Mouse (Mus musculus) cerebellum, postnatal 10 days (tissue): ENCODE measurements around the gene Rdh11.
"Not testable (repeated sequence)": the region's sequence is repeated elsewhere in the genome, so short reads cannot be mapped to it uniquely, and the experiment has no call there.

Source experiments
- DNase-seq, 2 experiments: peaks; one replicate each; pipeline ENCODE4 v3.0.0; 2021; ENCODE audit warnings: mixed read lengths in 2 of 2

Rdh11 gene

GRCm38 (mm10) chr12:79192193-79192592 lies at the start of gene Rdh11:
TSS of gene Rdh11 (minus strand) at chr12:79192293.
- no peak for DNase-seq

DNA sequence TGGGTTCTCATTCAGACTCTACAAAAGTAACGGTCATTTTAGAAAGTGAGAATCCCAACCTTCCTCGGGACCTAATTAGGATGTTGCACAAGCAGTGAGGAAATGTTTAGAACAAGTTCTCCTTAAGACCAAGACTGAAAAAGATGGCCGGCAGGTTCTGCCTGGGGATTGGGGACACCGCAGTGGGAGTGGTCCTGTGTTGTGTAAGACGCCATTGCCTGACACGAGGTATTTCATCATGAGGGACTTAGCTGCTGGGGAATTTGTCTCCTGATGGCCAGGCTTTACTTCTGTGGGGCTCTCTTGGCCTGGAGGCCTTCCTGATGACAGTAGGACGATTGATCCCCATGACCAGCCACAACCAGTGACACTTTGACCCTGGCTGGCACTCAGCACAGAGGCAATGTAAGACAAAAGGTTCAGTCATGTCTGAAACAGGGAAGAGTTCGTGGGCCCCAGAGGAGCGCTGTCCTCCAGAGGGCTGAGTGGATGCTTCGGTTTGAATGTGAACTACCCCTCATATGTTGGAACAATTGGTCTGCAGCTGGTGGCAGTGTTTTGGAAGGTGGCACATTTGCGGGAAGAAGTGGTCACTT lies 43.5 kb upstream of the Rdh11 start:
- DNase-seq: no peak

DNA sequence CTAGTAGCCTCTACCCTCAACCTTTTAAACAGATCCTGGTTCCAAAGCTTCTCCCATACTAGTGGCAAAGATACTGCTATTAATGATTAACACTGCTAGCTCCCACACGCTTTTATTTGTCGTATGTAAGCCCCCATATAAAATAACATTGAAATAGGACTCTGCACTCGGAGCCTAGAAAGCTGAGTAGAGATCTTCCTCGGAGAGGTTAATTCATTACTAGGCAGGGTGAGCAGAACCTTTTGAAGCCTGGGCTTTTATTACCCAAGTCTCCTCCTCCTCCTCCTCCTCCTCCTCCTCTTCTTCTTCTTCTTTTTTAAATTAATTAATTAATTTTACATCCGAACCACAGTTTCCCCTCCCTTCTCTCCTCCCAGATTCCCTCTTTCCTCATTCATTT lies 25.4 kb upstream of the Rdh11 start:
- no peak for DNase-seq

- no peak for DNase-seq
These were observed 19.4 kb upstream of the Rdh11 start for GRCm38 (mm10) chr12:79211447-79211846.

DNA sequence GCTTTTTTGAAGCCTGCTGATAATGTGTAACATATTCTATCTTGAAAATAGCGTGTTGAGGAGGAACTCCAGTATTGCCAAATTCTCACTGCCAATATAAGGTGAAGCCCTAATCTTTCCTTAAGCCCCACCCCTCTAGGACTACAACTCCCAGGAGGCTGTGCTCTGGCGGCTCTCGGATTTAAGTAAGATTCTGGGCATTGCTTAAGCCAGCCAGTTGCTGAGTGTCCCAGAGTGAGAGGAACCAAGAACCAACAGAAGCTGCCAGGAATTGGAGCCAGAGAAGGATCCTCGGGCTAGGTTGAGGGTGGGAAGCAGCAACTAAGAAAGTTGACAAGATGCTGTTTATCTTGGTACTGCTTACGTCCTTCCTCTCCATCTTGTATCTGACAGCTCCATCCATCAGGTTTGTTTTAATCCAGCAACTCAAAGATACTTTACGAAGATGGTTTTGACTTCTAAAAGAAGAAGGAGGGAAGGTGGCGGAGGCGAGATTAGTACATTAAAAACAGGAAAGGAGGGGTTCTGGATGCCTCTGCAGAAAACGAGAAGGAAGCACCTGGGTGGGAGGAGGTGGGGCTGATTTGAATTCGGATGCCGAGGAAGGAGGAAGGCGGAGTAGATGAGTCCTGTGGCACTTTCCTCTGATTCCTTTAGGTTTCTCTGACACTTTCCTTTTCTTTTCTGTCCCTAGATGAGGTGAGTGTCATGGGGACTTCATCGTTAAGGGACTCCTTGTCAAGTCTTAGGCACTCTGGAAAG lies 16.8 kb upstream of the Rdh11 start, which contains the start of gene Rdh12:
Rdh12 (plus strand) TSS at position 212 of the 762 bp plus-strand sequence.
- peak; percentile 47 to 53 for DNase-seq

- no peak for DNase-seq
These were observed 9.8 kb upstream of the Rdh11 start for GRCm38 (mm10) chr12:79201882-79202281.

DNA sequence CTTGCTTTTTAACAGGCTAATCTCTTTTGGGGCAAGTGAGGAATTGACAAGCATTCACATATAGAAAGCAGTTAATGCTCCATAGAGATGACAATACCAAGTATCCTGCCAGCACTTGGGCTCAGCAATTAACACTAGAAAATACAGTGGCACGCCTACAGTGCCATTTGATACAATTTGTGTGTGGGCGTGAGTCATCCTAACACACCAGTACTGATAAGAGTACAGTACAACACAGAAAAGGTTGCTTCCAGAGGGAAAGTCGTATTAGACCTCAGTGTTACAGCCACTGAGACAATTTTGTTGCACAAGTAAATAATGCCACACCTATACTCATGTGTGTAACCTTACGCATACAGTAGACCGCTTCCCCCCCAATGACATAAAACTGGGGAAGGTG lies 5.0 kb upstream of the Rdh11 start:
- no peak for DNase-seq

DNA sequence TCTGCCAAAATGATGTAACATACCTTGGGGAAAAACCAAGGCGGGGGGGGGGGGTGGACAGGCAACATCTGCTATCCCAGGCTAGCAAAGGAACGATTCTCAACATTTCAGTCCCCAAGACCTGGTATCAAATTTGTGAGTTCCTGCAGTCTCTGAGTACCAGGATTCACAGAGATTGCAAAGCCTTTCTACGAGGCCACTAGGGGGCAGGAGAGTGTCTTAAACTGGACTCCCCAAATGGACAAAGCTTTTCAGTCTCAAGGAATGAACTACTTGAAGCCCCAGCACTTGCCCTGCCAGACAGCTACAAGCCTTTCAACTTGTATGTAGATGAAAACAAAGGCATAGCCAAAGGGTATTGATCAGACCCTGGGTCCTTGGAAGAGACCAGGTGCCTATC lies 1.3 kb upstream of the Rdh11 start:
- DNase-seq: peak; percentile 84 to 86

DNA sequence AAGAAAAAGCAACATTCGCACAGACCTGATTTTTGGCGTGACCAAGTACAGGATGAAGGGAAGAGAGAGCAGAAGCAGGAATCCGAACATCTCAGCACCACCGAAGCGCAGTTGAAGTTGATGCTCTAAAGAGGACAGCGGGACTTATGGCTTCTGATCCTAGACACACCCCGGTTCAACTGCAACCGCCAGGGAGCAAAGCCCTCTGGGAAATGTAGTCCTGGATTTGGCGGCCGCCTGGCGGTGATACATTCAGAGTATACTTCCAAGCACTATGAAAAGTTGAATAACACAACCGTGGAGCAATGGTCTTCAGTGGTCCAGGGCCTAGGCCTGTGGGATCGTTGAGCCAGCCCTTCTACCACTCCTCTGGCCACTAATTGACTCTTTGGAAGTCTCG lies 392 bp downstream of the Rdh11 start:
- peak; percentile 86 to 87 for DNase-seq

DNA sequence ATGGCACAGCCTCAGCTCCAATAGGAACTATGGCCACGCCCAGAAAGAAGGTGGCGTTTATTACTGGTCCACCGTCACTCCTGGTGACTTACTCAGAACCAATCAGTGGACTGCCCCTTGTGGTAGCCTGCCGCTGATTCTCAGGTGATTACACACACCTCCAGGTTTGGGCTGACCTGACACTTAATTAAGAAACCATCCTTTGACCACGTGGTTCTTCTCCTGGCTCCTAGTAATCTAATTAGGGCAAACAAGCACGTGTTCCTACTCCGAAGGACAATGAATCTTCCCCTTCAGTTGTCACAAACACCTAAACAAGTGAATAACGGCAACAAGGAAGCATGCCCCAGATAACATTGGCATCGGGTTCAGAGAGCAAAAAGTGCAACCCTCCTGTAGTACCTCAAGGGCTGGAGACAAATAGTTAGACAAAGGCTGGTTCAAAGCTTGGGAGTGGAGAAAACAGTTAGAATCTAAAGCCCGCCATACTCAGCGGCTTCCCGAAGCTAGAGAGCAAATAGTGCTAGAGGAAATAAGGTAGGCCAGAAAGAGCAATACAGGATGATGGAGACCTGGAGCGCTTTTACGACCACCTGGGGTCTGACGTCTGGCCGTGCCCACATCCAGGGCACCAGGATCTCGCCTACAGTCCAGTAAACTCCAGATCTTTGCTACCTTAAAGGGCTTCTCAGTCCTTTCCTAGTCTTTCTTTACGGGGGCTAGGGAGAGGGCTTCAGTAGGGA lies 991 bp downstream of the Rdh11 start:
- peak; percentile 86 to 87 for DNase-seq

DNA sequence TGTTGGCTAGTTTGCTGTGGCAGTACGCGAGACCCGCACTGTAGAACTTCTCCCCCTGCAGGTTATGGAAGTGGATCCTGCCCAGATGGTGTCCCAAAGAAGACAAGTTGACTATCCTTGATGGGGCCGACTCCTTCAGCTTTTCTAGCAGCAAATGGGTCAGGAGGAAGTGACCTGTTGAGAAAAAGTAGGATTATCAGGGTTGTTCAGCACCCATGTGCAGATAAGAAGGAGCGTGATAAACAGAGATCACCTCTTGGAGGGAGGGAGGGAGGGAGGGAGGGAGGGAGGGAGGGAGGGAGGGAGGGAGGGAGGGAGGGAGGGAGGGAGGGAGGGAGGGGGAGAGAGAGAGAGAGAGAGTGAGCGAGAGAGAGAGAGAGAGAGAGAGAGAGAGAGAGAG lies 6.9 kb downstream of the Rdh11 start:
- DNase-seq: not testable (repeated sequence)

DNA sequence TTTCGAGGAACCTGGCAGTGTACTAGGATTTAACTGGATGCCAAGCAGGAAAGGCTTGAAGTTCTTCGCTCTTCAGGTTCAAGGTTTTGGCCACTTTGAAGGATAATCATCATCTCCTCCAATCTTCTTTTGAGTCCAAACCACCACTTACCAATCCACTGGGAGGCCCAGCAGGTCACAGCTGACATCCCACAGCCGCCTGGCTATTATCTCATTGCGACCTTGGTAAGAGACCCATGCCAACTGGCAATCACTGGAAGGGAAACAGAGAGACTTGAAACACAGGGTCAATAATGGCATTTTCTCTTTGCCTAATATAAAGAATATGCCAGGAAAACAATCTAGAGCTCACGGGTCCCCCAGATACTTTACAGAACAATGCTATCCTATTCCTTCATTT lies 16.1 kb downstream of the Rdh11 start:
- no peak for DNase-seq

GRCm38 (mm10) chr12:79173721-79174120 lies 18.4 kb downstream of the Rdh11 start:
- peak; percentile 26 for DNase-seq

GRCm38 (mm10) chr12:79172019-79172941 lies 19.8 kb downstream of the Rdh11 start, which contains the start of gene Vti1b:
TSS of gene Vti1b (minus strand) at chr12:79172667.
- DNase-seq: peak; percentile 91 to 93

- peak in 1 of 2 experiments; percentile 32 for DNase-seq
These were observed 20.7 kb downstream of the Rdh11 start for GRCm38 (mm10) chr12:79171269-79171995.

GRCm38 (mm10) chr12:79170421-79170820 lies 21.7 kb downstream of the Rdh11 start:
- no peak for DNase-seq

DNA sequence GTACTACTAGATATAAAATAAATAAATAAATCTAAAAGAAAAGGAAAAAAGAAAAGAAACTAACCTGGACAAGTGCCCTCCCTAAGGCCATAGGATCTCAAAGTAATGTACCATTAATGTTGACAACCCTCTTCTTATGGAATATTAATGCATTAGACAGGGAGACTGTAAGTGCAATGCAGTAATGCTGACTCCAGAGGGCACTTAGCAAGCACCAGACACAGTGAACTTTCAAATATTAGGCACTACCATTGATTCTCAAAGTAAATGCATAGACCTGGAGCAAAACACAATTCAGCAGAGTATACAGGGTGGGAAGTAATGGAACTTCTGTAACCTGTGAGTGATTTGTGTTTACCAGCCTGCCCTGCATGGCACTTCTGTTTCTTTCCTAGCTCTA lies 22.9 kb downstream of the Rdh11 start:
- no peak for DNase-seq

DNA sequence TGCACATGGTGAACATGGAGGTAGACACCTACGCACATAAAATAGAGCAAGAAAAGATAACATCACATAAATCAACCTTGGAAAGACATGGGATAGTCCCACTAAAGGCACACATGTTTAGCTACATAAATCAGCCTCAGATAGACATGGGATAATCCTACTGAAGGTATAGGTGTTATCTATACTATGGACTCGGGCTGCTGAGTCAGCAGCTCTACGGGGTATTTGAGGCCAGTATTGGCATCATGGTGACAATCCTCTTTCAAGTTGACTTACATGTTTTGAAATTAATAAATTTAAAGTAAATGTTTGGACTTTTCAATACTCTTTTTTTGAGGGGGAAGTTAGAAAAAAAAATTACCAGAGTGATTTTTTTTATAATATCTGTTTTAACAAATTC lies 29.2 kb downstream of the Rdh11 start:
- no peak for DNase-seq

- no peak for DNase-seq
These were observed 42.4 kb downstream of the Rdh11 start for GRCm38 (mm10) chr12:79149653-79150052.

- no peak for DNase-seq
These were observed 50.7 kb downstream of the Rdh11 start for GRCm38 (mm10) chr12:79141384-79141783.

DNA sequence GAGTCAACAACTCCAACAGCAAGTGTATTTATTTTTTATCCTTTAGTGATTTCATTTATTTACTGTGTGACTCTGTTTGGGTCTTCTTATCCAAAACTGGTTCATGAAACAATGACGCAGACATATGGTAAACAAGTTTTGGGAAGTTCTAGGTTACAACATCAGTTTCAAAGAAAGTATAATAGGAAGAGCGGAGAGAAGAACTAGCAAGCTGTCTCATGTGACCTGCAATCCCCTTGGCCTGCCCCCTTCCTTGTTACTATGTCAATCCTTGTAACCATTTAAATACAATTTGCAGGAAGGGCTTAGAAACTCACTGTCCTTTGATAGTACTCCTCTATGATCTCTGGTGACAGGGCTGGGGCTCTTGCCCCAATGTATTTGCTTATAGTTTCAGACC lies 51.3 kb downstream of the Rdh11 start:
- no peak for DNase-seq

DNA sequence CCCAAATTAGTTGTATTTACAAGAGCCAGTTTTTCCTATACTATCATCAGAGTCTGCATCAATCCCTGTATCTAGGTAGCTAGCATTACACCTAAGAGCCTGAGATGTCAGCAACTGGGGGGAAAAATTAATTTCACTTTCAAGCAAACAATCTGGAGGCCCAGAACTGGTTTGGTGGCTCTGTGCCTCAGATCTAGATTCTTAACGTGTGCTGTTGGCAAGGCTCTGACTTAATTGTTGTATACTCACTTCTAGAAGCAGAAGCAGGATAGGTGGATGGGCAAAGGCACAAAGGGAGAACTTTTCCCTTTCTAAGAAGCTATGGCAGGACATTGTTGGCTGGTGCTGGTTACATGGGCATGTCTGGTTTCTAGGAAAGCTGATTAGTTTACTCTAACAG lies 52.7 kb downstream of the Rdh11 start:
- DNase-seq: no peak
